Mouse (Mus musculus): ENCODE data around the gene Mybphl.

DNA sequence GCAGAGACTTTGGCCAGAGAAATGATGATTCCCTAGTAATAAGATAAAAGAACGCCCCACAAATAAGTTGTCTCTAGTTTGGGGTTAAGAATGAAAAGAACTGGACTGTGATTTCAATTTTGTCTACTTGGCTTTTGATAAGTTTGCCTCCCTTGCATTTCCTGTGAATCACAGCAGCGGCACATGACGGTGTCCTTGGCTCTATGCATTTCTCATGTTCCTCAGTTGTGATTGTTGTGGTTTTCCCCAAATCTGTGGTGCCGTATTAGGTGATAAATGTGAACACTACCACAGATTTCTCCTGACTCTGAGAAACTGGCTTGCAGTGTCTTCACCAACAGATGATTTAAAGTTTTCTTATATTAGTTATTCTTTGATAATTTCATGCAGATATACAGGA is 42.6 kb upstream of the Mybphl start:
- TF ChIP-seq CTCF (IDR thresholded peaks at IDR 0.05; ENCODE audit: extremely low read depth, insufficient read depth, insufficient read length, insufficient replicate concordance) (no peak), POLR2A (IDR thresholded peaks at IDR 0.05; ENCODE audit: low read depth, low read length) (no peak)

Measured in spleen, adult 2 months (tissue).